In genomic region chr5:143817116-143817930, GRCm38 (mm10) we compare ENCODE assay signal across 8 mouse cellular contexts. TPM values are rescaled to one million over a fixed set of nuclear protein-coding genes. Genes with fewer than 3 reads are reported as not detected.
DNase-seq lines count a peak whose midpoint lies in the region; ATAC-seq lines count a peak whose summit lies in the region.

Gene Eif2ak1, plus strand, starts transcription at chr5:143817788.

- H3K9ac ChIP-seq in hindbrain, embryonic 11.5 days (ENCODE audit: low read depth, low read length): peak within 1 kb of the TSS; percentile 78

- H3K4me1 ChIP-seq in hindbrain, embryonic 11.5 days (replicated peaks; ENCODE audit: control insufficient read depth, insufficient read depth, low read length): peaks cover 3% of the 10 kb centered on the region; the same call in 1 of the 2 replicates

- DNase-seq in Muller cell, postnatal 12 days (ENCODE audit: inconsistent ontology term): peak; percentile 98
- peak; percentile 96 for DNase-seq in cerebellum, adult 9-11 months
- peak; percentile 88 to 92 for DNase-seq in frontal cortex, adult 2 months (ENCODE audit: extremely low spot score in 1 of 2, low spot score in 1 of 2)
- DNase-seq in hindbrain, embryonic 11.5 days (ENCODE audit: low spot score): peak; percentile 97
- peak; percentile 90 to 91 for DNase-seq in layer of hippocampus, postnatal 10 days (ENCODE audit: low spot score in 2 of 2)
- peak; percentile 96 for DNase-seq in lung, postnatal 10 days
- DNase-seq in ovary, postnatal 36 days (ENCODE audit: low spot score): peak; percentile 89
- DNase-seq in thymus, postnatal 25 days: peak; percentile 91

- no peaks in the 10 kb centered on the region for H3K9me3 ChIP-seq in hindbrain, embryonic 11.5 days (ENCODE audit: control insufficient read depth, low read length)

- H3K4me2 ChIP-seq in hindbrain, embryonic 11.5 days (replicated peaks; ENCODE audit: low read depth, low read length): peak within 1 kb of the TSS; percentile 63

- 0 out of 2 replicates have a peak within 1 kb of the TSS, but pooled peaks have one; percentile 33 for H3K27ac ChIP-seq in hindbrain, embryonic 11.5 days (ENCODE audit: low read depth, low read length)

- under 1% methylated on average over 37 of the region's 37 CpGs for WGBS in hindbrain, embryonic 11.5 days

- peak within 1 kb of the TSS; percentile 86 for H3K4me3 ChIP-seq in hindbrain, embryonic 11.5 days (ENCODE audit: low read depth, low read length)

- H3K36me3 ChIP-seq in hindbrain, embryonic 11.5 days (ENCODE audit: control insufficient read depth, insufficient read depth, low read length): no peaks in the 10 kb centered on the region

- peak; percentile 99 for ATAC-seq in hindbrain, embryonic 11.5 days (ENCODE audit: low FRiP score)

- no peaks in the 10 kb centered on the region for H3K27me3 ChIP-seq in hindbrain, embryonic 11.5 days (ENCODE audit: control insufficient read depth, insufficient read depth, low read length)

RNA-seq across cellular contexts. Expression of gene Eif2ak1, which starts in this region (rescaled TPM):
- 32.2 and 33.1 TPM in 2 replicates for polyA plus RNA-seq in frontal cortex, adult 2 months (2012; rRNA removed)
- polyA plus RNA-seq in hindbrain, embryonic 11.5 days (2014; fragmentation: Nextera tagmentation; extraction: Ambion mirVana): 51.4 and 55.2 TPM in 2 replicates
- 10 to 100 TPM; 39.5 to 40.7 TPM for total RNA-seq in layer of hippocampus, postnatal 10 days (2021)

Comparison
In these comparisons a context has a peak if more than half of its experiments do, and no peak if none do; other contexts are left out.
1. Peak in every context shown above with its lines: DNase-seq, ATAC-seq, H3K4me3 ChIP-seq and H3K27ac ChIP-seq.